17 mouse cellular contexts compared by ENCODE assay signal in genomic region chr2:152638865-152639264, GRCm38 (mm10). TPM values are rescaled to one million over a fixed set of nuclear protein-coding genes. Genes with fewer than 3 reads are reported as not detected.
DNase-seq lines count a peak whose midpoint lies in the region; ATAC-seq and TF ChIP-seq lines count a peak whose summit lies in the region.
"Had no signal": no experiment of that assay in that cellular context is flagged by ENCODE, and none has a peak within 500 bp of the region (broad histone marks: within the 10 kb centered on the region; RNA-seq: fewer than 3 reads in every experiment).

No protein-coding gene starts in this region.

- peaks cover 53% of the 10 kb centered on the region for H3K4me1 ChIP-seq in heart, embryonic 10.5 days
- peaks cover 12% of the 10 kb centered on the region; the same call in 1 of the 2 replicates for H3K4me1 ChIP-seq in kidney, postnatal 0 days (replicated peaks; ENCODE audit: insufficient read depth, low read length)
- peaks cover 5% of the 10 kb centered on the region for H3K4me1 ChIP-seq in testis, adult 2 months (ENCODE audit: control insufficient read depth, insufficient read depth, low read length)

- H3K36me3 ChIP-seq in heart, embryonic 10.5 days, result no peaks in the 10 kb centered on the region
- H3K36me3 ChIP-seq in kidney, postnatal 0 days (ENCODE audit: insufficient read depth, low read length), result peaks cover 4% of the 10 kb centered on the region; the same call in 1 of the 2 replicates
- H3K36me3 ChIP-seq in testis, adult 2 months (ENCODE audit: control insufficient read depth, insufficient read depth, low read length), result no peaks in the 10 kb centered on the region
- H3K36me3 ChIP-seq: limb, embryonic 13.5 days had no signal

- H3K27ac ChIP-seq in heart, embryonic 10.5 days, result peak overlapping the region; percentile 62; the same call in 1 of the 2 replicates
- H3K27ac ChIP-seq in kidney, postnatal 0 days, result peak overlapping the region; percentile 94
- H3K27ac ChIP-seq in testis, adult 2 months (ENCODE audit: control insufficient read depth, insufficient read depth, low read depth, low read length), result peak overlapping the region; percentile 51
- H3K27ac ChIP-seq: limb, embryonic 13.5 days had no signal

- peaks cover 5% of the 10 kb centered on the region; the same call in 1 of the 2 replicates for H3K27me3 ChIP-seq in heart, embryonic 10.5 days (ENCODE audit: insufficient read depth, poor library complexity, severe bottlenecking)
- H3K27me3 ChIP-seq in kidney, postnatal 0 days (ENCODE audit: insufficient read depth, low read length), result no peaks in the 10 kb centered on the region
- H3K27me3 ChIP-seq in testis, adult 2 months (ENCODE audit: control insufficient read depth, insufficient read depth, low read length), result no peaks in the 10 kb centered on the region

- TF ChIP-seq POLR2A in testis, adult 2 months (IDR thresholded peaks at IDR 0.05; ENCODE audit: control insufficient read depth, low read depth, low read length), result no peak

- no peak overlapping the region for H3K9ac ChIP-seq in kidney, postnatal 0 days (ENCODE audit: low read depth, low read length)
- H3K9ac ChIP-seq: limb, embryonic 13.5 days had no signal

- H3K4me2 ChIP-seq in kidney, postnatal 0 days (ENCODE audit: low read length), result no peak overlapping the region
- H3K4me2 ChIP-seq: limb, embryonic 13.5 days had no signal

- 65% methylated on average over 6 of the region's 6 CpGs for WGBS in heart, embryonic 10.5 days
- WGBS in kidney, postnatal 0 days, result 26% methylated on average over 6 of the region's 6 CpGs

- no peak for TF ChIP-seq CTCF in kidney, postnatal 0 days (IDR thresholded peaks at IDR 0.05; ENCODE audit: low read depth)
- TF ChIP-seq CTCF in testis, adult 2 months (IDR thresholded peaks at IDR 0.05; ENCODE audit: control insufficient read depth, insufficient read depth, insufficient replicate concordance, low read depth, low read length), result no peak

- ATAC-seq in kidney, postnatal 0 days (replicated peaks; ENCODE audit: low FRiP score, low read depth), result no peak
- ATAC-seq: activated CD4-positive, CD25-positive, alpha-beta regulatory T cell, adult 4 months had no signal

- DNase-seq in heart, embryonic 10.5 days (ENCODE audit: low spot score), result no peak
- DNase-seq in heart, adult 8-10 months (ENCODE audit: low spot score), result no peak
- no peak for DNase-seq in kidney, postnatal 0 days (ENCODE audit: low spot score)
- no peak for DNase-seq in kidney, adult 9 months
- no peak for DNase-seq in testis, postnatal 14 days (ENCODE audit: low spot score)
- no peak for DNase-seq in cerebellum, adult 8-10 months
- DNase-seq in cerebellum, adult 18-20 months, result no peak
- DNase-seq: cerebellum, adult 2 months; right cerebral cortex, postnatal 25 days had no signal

- H3K4me3 ChIP-seq in heart, embryonic 10.5 days, result no peak overlapping the region
- H3K4me3 ChIP-seq in kidney, postnatal 0 days (replicated peaks; ENCODE audit: low read depth, low read length), result no peak overlapping the region
- H3K4me3 ChIP-seq in testis, adult 2 months (ENCODE audit: control insufficient read depth, low read depth, low read length), result no peak overlapping the region
- H3K4me3 ChIP-seq: limb, embryonic 13.5 days had no signal

- H3K9me3 ChIP-seq in heart, embryonic 10.5 days, result no peaks in the 10 kb centered on the region
- no peaks in the 10 kb centered on the region for H3K9me3 ChIP-seq in kidney, postnatal 0 days (replicated peaks; ENCODE audit: low read length)
- H3K9me3 ChIP-seq: limb, embryonic 13.5 days had no signal

RNA-seq across cellular contexts. Expression of gene Rem1, which starts 12.1 kb away (rescaled TPM):
- polyA plus RNA-seq in heart, embryonic 10.5 days (2016; fragmentation: Nextera tagmentation; extraction: Ambion mirVana), result 4.9 and 5.1 TPM in 2 replicates
- total RNA-seq in heart, adult 8-10 months (2022), result 1 to 10 TPM; 5.1 to 5.6 (median 5.2) TPM
- polyA plus RNA-seq in kidney, postnatal 0 days (2015; fragmentation: Nextera tagmentation; extraction: Ambion mirVana), result 48.3 and 55.1 TPM in 2 replicates
- 1.2 and 1.7 TPM in 2 replicates for polyA plus RNA-seq in testis, adult 2 months (2012; rRNA removed)
- total RNA-seq: hematopoietic stem cell, adult 5-6 weeks; megakaryocyte-erythroid progenitor cell, adult 5-6 weeks; MEL had no signal
- polyA plus RNA-seq: activated CD4-positive, CD25-positive, alpha-beta regulatory T cell, adult 4 months had no signal

RNA-seq across cellular contexts. Expression of gene Defb25, which starts 16.0 kb away (rescaled TPM):
- 0.67 TPM in 1 of 2 replicates, not detected in the other for polyA plus RNA-seq in heart, embryonic 10.5 days (2016; fragmentation: Nextera tagmentation; extraction: Ambion mirVana)
- not detected for total RNA-seq in heart, adult 8-10 months (2022)
- 26.4 and 39.6 TPM in 2 replicates for polyA plus RNA-seq in kidney, postnatal 0 days (2015; fragmentation: Nextera tagmentation; extraction: Ambion mirVana)
- polyA plus RNA-seq in testis, adult 2 months (2012; rRNA removed), result not detected in 2 replicates
- total RNA-seq: hematopoietic stem cell, adult 5-6 weeks; left cerebral cortex, adult 18-20 months; megakaryocyte-erythroid progenitor cell, adult 5-6 weeks; MEL had no signal
- polyA plus RNA-seq: activated CD4-positive, CD25-positive, alpha-beta regulatory T cell, adult 4 months; cerebellum, adult 2 months had no signal

RNA-seq across cellular contexts. Expression of gene H13, which starts 30.4 kb away (rescaled TPM):
- 84.1 and 103 TPM in 2 replicates for polyA plus RNA-seq in heart, embryonic 10.5 days (2016; fragmentation: Nextera tagmentation; extraction: Ambion mirVana)
- 10 to 100 TPM; 34.4 to 36.3 (median 35.1) TPM for total RNA-seq in heart, adult 8-10 months (2022)
- 160 and 162 TPM in 2 replicates for polyA plus RNA-seq in kidney, postnatal 0 days (2015; fragmentation: Nextera tagmentation; extraction: Ambion mirVana)
- 84.1 and 84.7 TPM in 2 replicates for polyA plus RNA-seq in testis, adult 2 months (2012; rRNA removed)

RNA-seq across cellular contexts. Expression of gene Defb36, which starts 34.7 kb away (rescaled TPM):
- polyA plus RNA-seq in heart, embryonic 10.5 days (2016; fragmentation: Nextera tagmentation; extraction: Ambion mirVana), result not detected in 2 replicates
- total RNA-seq in heart, adult 8-10 months (2022), result not detected
- 2.1 and 3.6 TPM in 2 replicates for polyA plus RNA-seq in kidney, postnatal 0 days (2015; fragmentation: Nextera tagmentation; extraction: Ambion mirVana)
- polyA plus RNA-seq in testis, adult 2 months (2012; rRNA removed), result 125 and 129 TPM in 2 replicates
- total RNA-seq: hematopoietic stem cell, adult 5-6 weeks; left cerebral cortex, adult 18-20 months; megakaryocyte-erythroid progenitor cell, adult 5-6 weeks; MEL had no signal
- polyA plus RNA-seq: activated CD4-positive, CD25-positive, alpha-beta regulatory T cell, adult 4 months; C2C12; cerebellum, adult 2 months; limb, embryonic 13.5 days had no signal

RNA-seq across cellular contexts. Expression of gene Defb45, which starts 39.7 kb away (rescaled TPM):
- not detected in 2 replicates for polyA plus RNA-seq in heart, embryonic 10.5 days (2016; fragmentation: Nextera tagmentation; extraction: Ambion mirVana)
- total RNA-seq in heart, adult 8-10 months (2022), result not detected
- polyA plus RNA-seq in kidney, postnatal 0 days (2015; fragmentation: Nextera tagmentation; extraction: Ambion mirVana), result not detected in 2 replicates
- 16.3 and 25.5 TPM in 2 replicates for polyA plus RNA-seq in testis, adult 2 months (2012; rRNA removed)
- total RNA-seq: hematopoietic stem cell, adult 5-6 weeks; left cerebral cortex, adult 18-20 months; megakaryocyte-erythroid progenitor cell, adult 5-6 weeks; MEL had no signal
- polyA plus RNA-seq: activated CD4-positive, CD25-positive, alpha-beta regulatory T cell, adult 4 months; C2C12; cerebellum, adult 2 months; limb, embryonic 13.5 days had no signal

Comparison
In these comparisons a context has a peak if more than half of its experiments do, and no peak if none do; other contexts are left out.
1. RNA of gene Defb25, which starts 16.0 kb away (polyA plus RNA-seq): 26.4 to 39.6 TPM in kidney, postnatal 0 days; 0.67 TPM in heart, embryonic 10.5 days and not detected in testis, adult 2 months; every median in the first group is over 10 times any median in the second.
2. Peak in every context shown above with its lines, with median percentiles within 50 percentile points of each other: H3K27ac ChIP-seq.